Mouse (Mus musculus): ENCODE results near the gene Cradd. TPM values are rescaled to one million over a fixed set of nuclear protein-coding genes. Genes with fewer than 3 reads are reported as not detected.

The Cradd gene
- polyA plus RNA-seq, 1 experiment: 4.0 TPM

GRCm38 (mm10) chr10:95151012-95151768 lies 172.7 kb downstream of the Cradd start:
- H3K36me3 ChIP-seq (ENCODE audit: control insufficient read depth, insufficient read depth, low read length): no peaks in the 10 kb centered on the region
- TF ChIP-seq CTCF (IDR thresholded peaks at IDR 0.05; ENCODE audit: control insufficient read depth, insufficient read depth, insufficient replicate concordance, low read depth, low read length) (no peak), POLR2A (IDR thresholded peaks at IDR 0.05; ENCODE audit: control insufficient read depth, low read depth, low read length) (no peak)
- H3K27me3 ChIP-seq (ENCODE audit: control insufficient read depth, insufficient read depth, low read length): no peaks in the 10 kb centered on the region
- no peak overlapping the region for H3K4me3 ChIP-seq (ENCODE audit: control insufficient read depth, low read depth, low read length)
- no peak overlapping the region for H3K27ac ChIP-seq (ENCODE audit: control insufficient read depth, insufficient read depth, low read depth, low read length)
- no peaks in the 10 kb centered on the region; the same call in 1 of the 2 replicates for H3K4me1 ChIP-seq (ENCODE audit: control insufficient read depth, insufficient read depth, low read length)

- Histone ChIP-seq H3K4me1 (ENCODE audit: control insufficient read depth, insufficient read depth, low read length) (no peaks in the 10 kb centered on the region; the same call in 1 of the 2 replicates), H3K27ac (ENCODE audit: control insufficient read depth, insufficient read depth, low read depth, low read length) (no peak overlapping the region), H3K4me3 (ENCODE audit: control insufficient read depth, low read depth, low read length) (no peak overlapping the region), H3K27me3 (ENCODE audit: control insufficient read depth, insufficient read depth, low read length) (no peaks in the 10 kb centered on the region), H3K36me3 (ENCODE audit: control insufficient read depth, insufficient read depth, low read length) (no peaks in the 10 kb centered on the region)
- TF ChIP-seq POLR2A (IDR thresholded peaks at IDR 0.05; ENCODE audit: control insufficient read depth, low read depth, low read length): no peak
- no peak for TF ChIP-seq CTCF (IDR thresholded peaks at IDR 0.05; ENCODE audit: control insufficient read depth, insufficient read depth, insufficient replicate concordance, low read depth, low read length)
These were observed 174.3 kb downstream of the Cradd start for GRCm38 (mm10) chr10:95149666-95150065.

- Histone ChIP-seq H3K36me3 (ENCODE audit: control insufficient read depth, insufficient read depth, low read length) (no peaks in the 10 kb centered on the region), H3K4me3 (ENCODE audit: control insufficient read depth, low read depth, low read length) (no peak overlapping the region), H3K27me3 (ENCODE audit: control insufficient read depth, insufficient read depth, low read length) (no peaks in the 10 kb centered on the region), H3K4me1 (ENCODE audit: control insufficient read depth, insufficient read depth, low read length) (no peaks in the 10 kb centered on the region; the same call in 1 of the 2 replicates), H3K27ac (ENCODE audit: control insufficient read depth, insufficient read depth, low read depth, low read length) (no peak overlapping the region)
- TF ChIP-seq POLR2A (IDR thresholded peaks at IDR 0.05; ENCODE audit: control insufficient read depth, low read depth, low read length): no peak
- TF ChIP-seq CTCF (IDR thresholded peaks at IDR 0.05; ENCODE audit: control insufficient read depth, insufficient read depth, insufficient replicate concordance, low read depth, low read length): no peak
These were observed 175.3 kb downstream of the Cradd start for GRCm38 (mm10) chr10:95148641-95149040.

- Histone ChIP-seq H3K4me1 (ENCODE audit: control insufficient read depth, insufficient read depth, low read length) (no peaks in the 10 kb centered on the region; the same call in 1 of the 2 replicates), H3K27ac (ENCODE audit: control insufficient read depth, insufficient read depth, low read depth, low read length) (no peak overlapping the region)
These were observed 176.6 kb downstream of the Cradd start for GRCm38 (mm10) chr10:95147136-95147901.

GRCm38 (mm10) chr10:95146491-95146890 lies 177.4 kb downstream of the Cradd start:
- no peak overlapping the region for H3K27ac ChIP-seq (ENCODE audit: control insufficient read depth, insufficient read depth, low read depth, low read length)
- no peak for TF ChIP-seq POLR2A (IDR thresholded peaks at IDR 0.05; ENCODE audit: control insufficient read depth, low read depth, low read length)
- no peak for TF ChIP-seq CTCF (IDR thresholded peaks at IDR 0.05; ENCODE audit: control insufficient read depth, insufficient read depth, insufficient replicate concordance, low read depth, low read length)
- no peaks in the 10 kb centered on the region for H3K36me3 ChIP-seq (ENCODE audit: control insufficient read depth, insufficient read depth, low read length)
- no peaks in the 10 kb centered on the region; the same call in 1 of the 2 replicates for H3K4me1 ChIP-seq (ENCODE audit: control insufficient read depth, insufficient read depth, low read length)
- H3K27me3 ChIP-seq (ENCODE audit: control insufficient read depth, insufficient read depth, low read length): no peaks in the 10 kb centered on the region
- H3K4me3 ChIP-seq (ENCODE audit: control insufficient read depth, low read depth, low read length): no peak overlapping the region

More at GRCm38 (mm10) chr10:95147136-95147901, 176.6 kb downstream of the Cradd start:
- Histone ChIP-seq H3K36me3 (ENCODE audit: control insufficient read depth, insufficient read depth, low read length) (no peaks in the 10 kb centered on the region), H3K4me3 (ENCODE audit: control insufficient read depth, low read depth, low read length) (no peak overlapping the region), H3K27me3 (ENCODE audit: control insufficient read depth, insufficient read depth, low read length) (no peaks in the 10 kb centered on the region)
- TF ChIP-seq POLR2A (IDR thresholded peaks at IDR 0.05; ENCODE audit: control insufficient read depth, low read depth, low read length) (no peak), CTCF (IDR thresholded peaks at IDR 0.05; ENCODE audit: control insufficient read depth, insufficient read depth, insufficient replicate concordance, low read depth, low read length) (no peak)

GRCm38 (mm10) chr10:95145204-95145926 lies 178.6 kb downstream of the Cradd start:
- no peak overlapping the region for H3K4me3 ChIP-seq (ENCODE audit: control insufficient read depth, low read depth, low read length)
- H3K4me1 ChIP-seq (ENCODE audit: control insufficient read depth, insufficient read depth, low read length): no peaks in the 10 kb centered on the region; the same call in 1 of the 2 replicates
- H3K36me3 ChIP-seq (ENCODE audit: control insufficient read depth, insufficient read depth, low read length): no peaks in the 10 kb centered on the region
- peak overlapping the region; percentile 5; the same call in 1 of the 2 replicates for H3K27ac ChIP-seq (ENCODE audit: control insufficient read depth, insufficient read depth, low read depth, low read length)
- no peaks in the 10 kb centered on the region for H3K27me3 ChIP-seq (ENCODE audit: control insufficient read depth, insufficient read depth, low read length)
- TF ChIP-seq POLR2A (IDR thresholded peaks at IDR 0.05; ENCODE audit: control insufficient read depth, low read depth, low read length): no peak
- no peak for TF ChIP-seq CTCF (IDR thresholded peaks at IDR 0.05; ENCODE audit: control insufficient read depth, insufficient read depth, insufficient replicate concordance, low read depth, low read length)

All from testis, adult 2 months (tissue).